Mouse (Mus musculus): ENCODE data around the gene Fbxw8. TPM values are rescaled to one million over a fixed set of nuclear protein-coding genes. Genes with fewer than 3 reads are reported as not detected.
A peak's percentile ranks its signal among the peaks of the same experiment; 100 is the strongest.

Fbxw8 gene
- total RNA-seq, 2 experiments from 2014 or later, result 18.5 to 20.1 TPM

DNA sequence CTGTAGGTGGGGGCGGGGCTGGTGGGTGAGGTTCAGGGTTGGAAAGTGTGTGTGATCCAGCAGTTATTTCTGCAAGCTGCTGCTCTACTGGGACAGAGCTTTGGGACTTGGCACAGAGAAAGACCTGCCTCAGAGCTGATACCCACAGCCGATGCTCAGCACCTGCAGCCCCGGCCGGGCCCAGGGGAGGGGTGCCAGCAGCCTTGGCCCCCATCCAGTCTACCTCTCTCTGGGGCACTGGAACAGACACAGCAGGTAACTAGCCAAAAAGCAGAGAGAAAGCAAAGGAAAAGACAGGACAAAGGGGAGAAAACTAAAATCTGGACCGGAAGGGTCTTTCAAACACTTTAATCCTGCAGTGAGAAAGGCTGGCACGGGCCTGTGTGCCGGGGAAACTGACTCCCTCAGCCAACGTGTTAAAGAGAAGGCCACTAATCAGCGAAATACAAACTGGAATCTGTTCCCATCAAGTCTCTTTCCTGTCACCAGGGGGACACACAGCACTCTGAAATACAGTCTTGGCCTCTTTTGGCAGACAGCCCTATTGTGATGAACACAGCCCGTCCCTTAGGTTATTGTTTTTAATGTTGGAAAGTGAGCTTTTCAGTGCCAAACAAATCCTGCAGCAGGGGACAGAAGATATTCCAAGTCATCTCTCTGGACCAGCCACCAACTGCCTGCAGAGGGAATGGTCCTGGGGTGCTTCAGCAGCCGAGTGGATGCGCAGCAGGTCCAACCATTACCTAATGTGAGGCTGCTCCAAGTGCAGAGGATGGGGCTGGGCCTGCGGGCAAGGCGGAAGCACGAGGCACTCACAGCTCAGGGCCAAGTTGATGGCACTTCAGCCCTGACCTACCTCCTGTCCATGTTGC, 78.3 kb downstream of the Fbxw8 start:
- no peak for DNase-seq

DNA sequence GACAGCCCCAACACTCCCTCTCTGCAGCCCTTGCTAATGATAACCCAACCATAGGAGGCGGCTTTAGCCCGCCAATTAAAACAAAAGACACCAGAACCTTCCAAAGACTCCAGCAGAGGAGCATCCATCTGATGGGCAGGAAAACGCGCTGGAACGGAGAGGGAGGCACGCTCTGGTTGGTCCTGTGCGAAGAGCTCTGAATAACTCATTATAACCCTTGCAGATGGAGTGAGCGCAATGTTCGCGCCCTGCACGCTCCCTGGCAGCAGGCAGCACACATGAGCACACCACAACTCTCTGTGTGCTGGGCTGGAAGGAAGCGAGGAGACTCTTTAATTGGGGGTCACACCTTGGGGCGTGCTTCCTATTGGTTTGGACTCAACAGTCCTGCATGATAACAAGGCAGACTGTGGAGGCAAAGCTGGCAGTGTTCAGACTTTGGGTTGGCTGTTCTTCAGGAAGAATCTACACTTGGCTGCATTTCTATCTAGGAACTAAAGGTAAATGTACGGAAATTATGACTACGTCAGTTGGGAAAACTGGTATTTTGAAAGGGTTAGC, 82.0 kb downstream of the Fbxw8 start:
- DNase-seq, result no peak

DNA sequence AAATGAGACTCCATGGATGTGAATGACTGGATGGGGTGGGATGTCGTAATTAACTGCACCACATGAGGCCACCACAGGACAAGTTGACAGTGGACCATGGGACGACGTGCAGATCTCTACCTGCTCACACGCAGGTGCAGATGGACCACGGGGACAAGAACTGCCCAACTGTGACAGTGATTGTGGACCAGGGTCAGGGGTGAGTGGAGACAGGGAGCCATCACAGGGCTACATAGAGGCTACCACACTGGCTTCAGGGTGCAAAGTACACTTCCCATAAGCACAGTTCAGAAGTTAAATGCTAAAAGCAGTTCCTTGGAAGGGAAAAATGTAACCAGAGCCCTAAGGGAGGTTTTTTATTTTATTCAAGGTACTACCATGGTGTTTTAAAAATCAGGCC, 83.5 kb downstream of the Fbxw8 start:
- no peak for DNase-seq

GRCm38 (mm10) chr5:118069315-118069714, 85.9 kb downstream of the Fbxw8 start:
- DNase-seq, result peak; percentile 38

DNA sequence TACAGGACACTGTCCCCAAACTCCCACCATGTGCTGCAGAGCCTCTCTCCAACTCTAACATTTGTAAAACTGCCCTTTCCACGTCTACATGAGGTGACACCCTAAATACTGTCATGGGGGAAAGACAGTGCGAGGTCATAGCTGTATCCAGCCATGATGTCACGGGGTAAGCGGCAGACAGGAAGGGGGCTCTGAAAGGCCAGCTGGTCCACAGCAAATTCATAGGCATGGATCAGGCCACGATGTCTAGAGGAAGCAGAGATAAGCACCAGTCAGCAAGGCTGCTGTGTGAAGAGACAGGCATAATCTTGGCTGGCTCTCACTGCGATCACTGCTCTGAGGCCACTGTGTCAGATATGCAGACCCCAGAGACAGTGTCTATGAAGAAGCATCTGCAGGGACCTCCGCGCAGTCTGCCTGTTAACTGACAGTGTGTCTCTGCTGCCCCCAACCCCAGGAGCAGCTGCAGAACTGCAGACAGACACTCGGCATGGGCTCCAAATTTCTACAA, 87.2 kb downstream of the Fbxw8 start:
- no peak for DNase-seq

- no peak for DNase-seq
These were observed 87.7 kb downstream of the Fbxw8 start for GRCm38 (mm10) chr5:118067572-118067971.

DNA sequence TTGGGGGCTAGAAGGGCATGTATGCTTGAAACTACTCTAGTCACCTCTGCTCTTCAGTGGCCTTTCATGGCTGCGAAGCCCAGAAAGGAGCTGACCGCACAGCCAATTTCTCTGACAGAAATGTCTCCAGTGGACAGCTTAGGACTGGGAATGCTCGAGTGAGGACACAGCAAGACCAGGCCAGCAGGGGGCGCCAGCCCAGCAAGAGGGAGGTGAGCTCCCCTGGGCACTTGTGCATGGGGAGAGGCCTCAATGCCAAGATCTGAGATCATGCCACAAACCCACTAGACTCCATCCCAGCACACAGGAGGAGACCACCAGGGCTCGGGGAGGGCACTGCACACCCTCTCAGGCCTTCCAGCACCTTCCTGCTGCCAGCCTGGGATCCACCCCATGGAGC, 88.4 kb downstream of the Fbxw8 start:
- peak; percentile 55 for DNase-seq

DNA sequence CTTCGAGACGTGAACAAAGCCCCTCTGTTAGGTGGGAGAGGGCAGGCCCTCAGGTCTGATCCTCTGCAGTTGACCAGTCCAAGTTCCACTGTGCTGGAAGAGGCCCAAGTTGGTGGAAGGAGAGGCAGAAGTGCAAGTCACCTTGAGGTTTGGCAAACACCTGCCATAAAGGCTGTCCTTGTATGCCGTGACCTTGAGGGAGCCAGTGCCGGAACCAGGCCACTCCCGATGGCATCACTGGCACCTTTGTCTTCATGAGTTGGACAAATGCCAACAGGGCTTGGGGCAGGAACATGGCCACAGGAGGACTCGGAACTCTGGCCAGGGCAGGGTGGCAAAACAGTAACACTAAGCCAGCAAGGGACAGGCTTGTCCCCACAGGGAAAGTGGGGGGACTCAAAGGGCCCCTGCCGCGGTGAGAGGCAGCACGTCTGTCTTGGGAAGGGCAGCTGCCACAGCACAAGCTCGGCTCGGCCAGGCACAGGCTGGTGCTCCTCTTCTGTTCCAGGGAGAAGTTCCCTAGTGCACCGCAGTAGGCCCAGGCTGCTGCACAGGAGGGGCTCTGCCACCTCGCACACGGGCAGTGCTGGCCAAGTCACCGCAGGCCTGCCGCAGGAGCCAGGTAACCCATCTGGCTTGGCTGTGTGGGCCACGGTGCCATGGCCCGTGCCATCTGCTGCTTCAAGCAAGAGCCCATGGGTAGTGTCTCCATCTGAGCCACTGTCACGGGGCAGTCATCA, 89.6 kb downstream of the Fbxw8 start:
- DNase-seq, result no peak

- DNase-seq, result no peak
These were observed 90.9 kb downstream of the Fbxw8 start for GRCm38 (mm10) chr5:118064284-118064901.

DNA sequence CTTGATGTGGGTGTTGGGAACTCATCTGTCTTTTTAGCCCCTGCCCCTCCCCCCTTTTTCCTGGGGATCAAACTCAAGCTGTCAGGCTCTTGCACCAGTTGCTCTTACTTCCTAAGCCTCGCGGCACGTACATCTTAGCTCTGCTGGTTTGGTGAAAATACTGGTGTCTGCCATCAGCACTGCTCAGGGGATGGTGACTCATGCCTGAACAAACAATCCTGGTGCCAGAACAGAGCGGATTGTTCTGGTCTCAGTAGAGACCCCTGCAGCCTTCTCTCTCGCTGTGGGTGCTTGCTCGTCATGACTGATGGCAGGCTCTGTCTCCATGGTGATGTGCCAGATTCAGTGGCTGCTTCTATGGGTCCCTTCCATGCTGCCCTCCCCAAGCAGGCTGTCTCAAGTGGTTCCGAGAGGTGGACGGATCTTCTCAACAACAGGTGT, 92.1 kb downstream of the Fbxw8 start:
- no peak for DNase-seq

- DNase-seq, result no peak
These were observed 93.9 kb downstream of the Fbxw8 start for GRCm38 (mm10) chr5:118061391-118061790.

- DNase-seq, result no peak
These were observed 95.6 kb downstream of the Fbxw8 start for GRCm38 (mm10) chr5:118059646-118060045.

GRCm38 (mm10) chr5:118058858-118059257, 96.4 kb downstream of the Fbxw8 start:
- DNase-seq, result no peak

DNA sequence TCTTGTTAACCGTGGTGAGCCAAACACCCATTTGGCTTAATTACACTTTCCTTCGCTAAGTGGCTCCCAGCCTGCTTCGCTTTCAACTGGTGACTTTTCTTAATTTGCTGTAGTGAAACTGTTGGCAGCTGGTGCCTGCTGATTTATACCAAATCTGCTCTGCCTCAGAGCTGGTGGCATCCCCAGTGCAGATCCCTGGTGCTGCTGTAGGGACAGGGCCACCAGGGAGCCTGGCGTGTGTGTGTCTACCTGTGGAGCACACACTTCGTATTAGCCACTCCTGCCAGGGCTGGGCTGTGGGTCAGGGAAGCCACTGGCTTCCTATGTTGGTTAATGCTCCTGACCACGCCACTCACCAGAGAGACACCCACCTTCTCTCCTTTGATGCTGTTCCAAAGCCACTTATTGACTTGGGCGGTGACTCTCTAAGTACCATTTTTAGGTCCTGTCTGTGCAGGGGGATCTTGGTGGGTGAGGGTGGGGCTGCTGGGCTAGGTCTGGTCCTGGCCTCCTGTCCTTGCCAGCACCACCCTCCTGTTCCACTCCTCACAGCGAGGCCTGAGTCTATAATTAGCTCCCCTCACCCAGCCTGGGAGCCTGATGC, 97.7 kb downstream of the Fbxw8 start:
- DNase-seq, result no peak

DNA sequence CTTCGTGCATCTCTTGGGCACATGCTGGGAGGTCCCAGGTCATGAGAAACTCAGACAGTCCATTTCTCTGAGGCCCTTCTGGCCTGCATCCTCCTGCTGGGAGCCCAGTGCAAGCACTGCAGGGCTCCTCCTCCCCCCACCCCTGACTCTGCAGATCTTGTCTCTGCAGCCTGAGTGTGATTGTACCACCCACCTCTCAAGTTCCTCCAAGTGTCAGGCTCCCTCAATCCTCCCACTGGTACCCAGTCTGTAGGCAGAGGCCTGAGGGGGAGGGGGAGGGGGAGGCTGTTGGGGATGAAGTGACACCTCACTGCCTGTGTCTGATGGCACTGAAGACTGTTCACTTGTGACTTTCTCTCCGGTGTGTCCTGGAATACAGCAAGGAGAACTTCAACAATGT, 102.1 kb downstream of the Fbxw8 start:
- no peak for DNase-seq

DNA sequence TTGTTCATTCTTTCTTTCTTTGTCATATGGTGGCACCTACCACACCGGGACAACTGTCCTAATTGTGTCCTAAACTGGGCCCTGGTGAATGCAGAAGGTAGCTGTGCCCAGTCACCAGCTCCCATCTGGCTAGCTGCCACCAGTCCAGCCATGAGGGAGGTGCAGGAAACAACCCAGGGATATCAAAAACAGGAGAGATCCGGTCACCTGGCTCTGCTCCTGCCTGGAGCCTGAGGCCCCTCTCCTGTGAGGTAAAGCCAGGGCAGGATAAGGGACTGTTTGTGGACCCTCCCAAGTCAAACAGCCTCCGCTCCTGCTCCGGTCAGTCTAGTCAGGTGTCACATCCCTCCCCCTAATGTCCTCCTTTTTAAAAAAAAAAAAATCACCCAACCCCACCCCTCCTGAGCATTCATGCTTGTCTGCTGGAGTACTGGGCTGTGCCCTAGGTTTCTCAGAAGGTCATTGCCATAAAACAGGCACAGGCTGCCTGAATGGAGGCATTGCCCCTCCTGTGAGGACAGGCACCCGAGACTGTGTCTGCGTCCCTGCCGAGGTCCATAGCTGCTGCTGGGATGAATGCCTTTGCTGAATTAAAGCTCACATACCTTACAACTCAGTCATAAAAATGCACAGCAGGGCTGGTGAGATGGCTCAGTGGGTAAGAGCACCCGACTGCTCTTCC, 103.1 kb downstream of the Fbxw8 start:
- no peak for DNase-seq

- no peak for DNase-seq
These were observed 104.5 kb downstream of the Fbxw8 start for GRCm38 (mm10) chr5:118050743-118051142.

GRCm38 (mm10) chr5:118048928-118049327, 106.3 kb downstream of the Fbxw8 start:
- no peak for DNase-seq

DNA sequence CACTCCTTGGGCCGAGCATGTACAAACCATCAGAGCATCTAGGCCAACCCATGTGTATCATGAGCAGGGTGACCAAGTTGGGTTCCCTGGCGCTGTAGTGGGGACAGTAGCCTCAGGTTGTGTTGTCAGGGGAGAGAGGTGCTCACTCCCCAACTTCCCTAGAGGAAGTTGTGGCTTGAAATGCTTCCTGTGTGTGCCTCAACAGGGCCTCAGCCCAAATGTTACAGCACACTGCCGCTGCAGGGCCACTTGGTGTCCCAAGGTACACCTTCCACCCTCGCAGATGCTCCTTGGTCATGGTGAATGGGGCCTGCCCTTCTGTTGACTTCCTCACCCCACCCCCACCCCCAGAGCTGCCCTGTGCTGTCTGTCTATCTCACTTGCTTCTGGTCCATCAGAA, 106.9 kb downstream of the Fbxw8 start:
- no peak for DNase-seq

- DNase-seq, result no peak
These were observed 108.0 kb downstream of the Fbxw8 start for GRCm38 (mm10) chr5:118047091-118047757.

DNA sequence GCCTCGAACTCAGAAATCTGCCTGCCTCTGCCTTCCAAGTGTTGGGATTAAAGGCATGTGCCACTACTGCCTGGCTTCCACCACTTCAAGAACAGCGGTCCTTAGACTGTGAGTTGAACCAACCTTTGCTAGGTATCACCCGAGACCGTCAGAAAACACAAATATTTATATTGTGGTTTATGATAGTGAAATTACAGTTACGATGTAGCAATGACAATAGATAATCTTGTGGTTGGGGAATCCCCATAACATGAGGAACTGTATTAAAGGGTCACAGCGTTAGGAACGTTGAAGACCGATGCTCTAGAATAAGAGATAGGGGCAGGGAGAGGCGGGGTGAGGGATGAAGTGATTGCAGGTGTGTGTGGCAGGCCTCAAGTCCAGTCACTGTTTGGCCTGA, 109.9 kb downstream of the Fbxw8 start:
- no peak for DNase-seq

Data from gastrocnemius, postnatal 25 days (tissue).